Mouse (Mus musculus) 416B (cell line): ENCODE data around the gene Mlx.

ENCODE experiments used
- DNase-seq: peaks from one replicate; pipeline ENCODE4 v3.0.0; 2011; ENCODE audit warnings: low read depth

Mlx gene

DNA sequence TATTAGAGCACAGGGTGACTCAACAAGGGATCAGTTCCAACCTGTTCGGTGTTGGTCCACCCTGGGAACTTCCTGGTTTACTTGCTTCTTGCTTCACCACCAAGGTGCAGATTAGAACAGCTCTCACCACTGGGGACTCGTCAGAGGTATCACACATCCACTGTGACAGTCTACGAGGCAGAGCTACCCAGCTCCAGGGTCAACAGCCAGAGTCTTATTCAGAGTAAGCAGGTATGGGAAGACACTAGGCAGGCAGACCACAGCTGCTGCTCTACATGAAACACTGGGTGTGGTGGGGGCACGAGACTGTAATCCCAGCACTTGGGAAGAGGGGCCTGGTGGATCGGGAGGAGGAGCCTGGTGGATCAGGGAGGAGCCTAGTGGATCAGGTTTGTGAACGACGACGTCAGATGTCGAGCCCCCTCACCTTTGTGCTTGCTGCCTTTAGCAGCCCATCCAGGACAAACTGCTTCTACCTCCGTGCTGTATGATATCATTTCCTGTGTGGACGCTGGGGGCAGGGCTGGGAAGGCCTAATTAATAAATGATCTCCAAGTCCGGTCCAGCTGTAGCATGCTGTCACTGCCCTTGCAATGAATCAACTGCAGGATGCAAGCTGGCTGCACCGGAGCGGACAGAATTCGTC, 51.6 kb downstream of the Mlx start:
- no peak for DNase-seq

DNA sequence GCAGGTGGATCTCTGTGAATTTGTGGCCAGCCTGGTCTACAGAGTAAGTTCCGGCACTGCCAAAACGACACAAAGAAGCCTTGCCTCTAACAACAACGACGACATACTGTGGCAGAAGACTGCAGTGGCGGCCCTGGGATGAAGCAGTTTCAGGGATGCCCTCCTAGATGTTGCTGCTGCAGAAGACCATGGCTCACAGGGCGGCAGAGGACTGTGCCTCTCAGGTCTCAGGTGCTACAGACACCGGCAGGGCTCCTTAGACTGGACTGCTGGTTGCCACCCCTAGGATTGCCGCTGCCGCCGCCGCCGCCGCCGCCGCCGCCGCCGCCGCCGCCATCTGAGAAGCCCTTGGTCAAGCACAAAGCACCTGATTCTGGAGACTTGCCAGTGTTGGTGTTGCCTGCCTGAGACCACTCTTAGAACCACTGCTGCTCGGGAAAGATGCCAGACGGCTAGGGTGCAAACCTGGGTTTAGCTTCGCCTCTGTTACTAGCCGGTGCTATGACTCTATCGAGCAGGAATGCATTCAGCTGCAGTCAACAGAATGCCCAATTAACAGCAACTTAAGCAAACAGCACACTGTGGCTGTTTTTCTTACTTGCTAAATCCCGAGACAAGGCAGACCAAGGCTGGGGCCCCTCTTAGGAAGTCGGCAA, 53.2 kb downstream of the Mlx start:
- no peak for DNase-seq

DNA sequence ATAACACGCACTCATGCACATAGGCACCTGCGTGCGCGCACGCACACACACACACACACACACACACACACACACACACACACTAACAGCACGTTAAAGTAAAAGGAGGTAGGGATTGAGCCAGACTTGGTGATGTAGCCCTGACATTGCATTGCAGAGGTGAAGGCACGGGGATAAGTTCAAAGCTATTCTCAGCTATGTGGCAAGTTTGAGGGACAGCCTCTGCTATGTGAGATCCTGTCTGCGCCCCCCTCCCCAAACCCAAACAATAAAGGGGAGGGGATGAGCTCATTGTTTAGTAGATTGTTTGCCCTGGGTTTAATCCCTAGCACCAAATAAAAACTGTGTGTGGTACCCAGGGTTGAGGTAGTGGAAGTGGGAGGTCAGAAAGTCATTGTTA, 54.0 kb downstream of the Mlx start:
- DNase-seq = no peak
